Mouse (Mus musculus): ENCODE data around the gene Traf3.

Traf3 gene

DNA sequence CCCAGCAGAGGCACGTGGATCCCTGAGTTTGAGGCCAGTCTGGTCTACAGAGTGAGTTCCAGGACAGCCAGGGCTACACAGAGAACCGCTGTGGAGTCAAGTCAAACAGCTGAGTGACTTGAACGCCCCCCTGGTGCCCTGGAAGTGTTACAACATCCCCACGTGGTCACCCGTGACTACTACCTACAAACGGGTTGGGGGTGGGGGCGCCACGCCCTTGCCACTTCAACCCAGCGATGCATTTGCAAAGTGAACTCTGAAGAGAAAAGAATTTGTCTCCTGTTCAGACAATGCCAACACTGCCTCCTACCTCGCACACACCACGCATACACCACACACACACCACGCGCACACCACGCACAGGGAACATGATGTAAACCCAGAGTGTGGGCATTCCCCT, 143.8 kb downstream of the Traf3 start:
- no peak for DNase-seq (ENCODE audit: low read depth, low spot score)

DNA sequence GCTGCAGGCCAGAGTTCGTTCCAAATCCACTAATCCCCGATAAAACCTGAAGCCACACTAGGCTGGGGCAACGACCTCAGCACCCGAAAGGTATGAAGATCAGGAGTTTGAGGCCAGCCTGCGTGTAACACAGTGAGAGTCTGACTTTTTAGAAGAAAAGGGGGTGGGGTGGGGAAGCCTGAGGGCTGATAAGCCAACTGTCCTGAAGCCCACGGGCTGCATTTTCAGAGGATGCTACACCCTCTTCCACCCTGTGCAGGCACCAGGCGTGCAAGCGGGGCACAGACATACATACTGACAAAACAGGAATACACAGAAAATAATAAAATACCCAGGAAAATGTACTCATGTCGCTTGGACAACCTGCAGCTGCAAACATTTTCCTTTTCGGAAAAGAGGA, 145.6 kb downstream of the Traf3 start:
- no peak for DNase-seq (ENCODE audit: low read depth, low spot score)

DNA sequence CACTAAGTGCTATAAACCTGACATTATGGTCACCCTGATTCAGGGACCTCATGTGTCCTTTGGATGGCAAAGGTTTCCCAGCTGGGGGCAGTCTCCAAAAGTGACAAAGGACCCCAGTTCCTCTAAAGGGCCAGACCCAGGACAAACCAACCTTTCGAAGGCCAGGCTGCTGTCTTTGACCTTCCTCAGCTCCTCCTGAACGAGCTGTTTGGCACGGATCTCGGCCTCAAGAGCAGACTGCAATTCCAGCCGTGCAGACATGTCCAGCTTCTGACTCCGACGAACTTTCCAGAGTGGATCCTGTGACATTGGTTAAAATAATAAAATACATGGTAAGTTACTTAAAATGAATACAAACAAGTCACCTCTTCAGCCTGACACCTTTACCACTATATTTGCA, 148.1 kb downstream of the Traf3 start:
- no peak for DNase-seq (ENCODE audit: low read depth, low spot score)

Data from telencephalon, adult 2 months (tissue).